Mouse (Mus musculus): Measurements from ENCODE around the gene Sema3c. TPM values are rescaled to one million over a fixed set of nuclear protein-coding genes. Genes with fewer than 3 reads are reported as not detected.

The Sema3c gene
- polyA plus RNA-seq, 1 experiment from 2014 or later = 72.0 TPM

GRCm38 (mm10) chr5:17770328-17770727, 196.2 kb downstream of the Sema3c start:
- Histone ChIP-seq H3K4me2 (replicated peaks; ENCODE audit: low read depth, low read length) (no peak overlapping the region), H3K9ac (replicated peaks; ENCODE audit: low read depth, low read length) (no peak overlapping the region), H3K4me1 (ENCODE audit: control insufficient read depth, insufficient read depth, low read length) (no peaks in the 10 kb centered on the region), H3K27ac (ENCODE audit: low read length) (no peak overlapping the region), H3K36me3 (ENCODE audit: control insufficient read depth, insufficient read depth, low read length) (no peaks in the 10 kb centered on the region), H3K27me3 (ENCODE audit: control insufficient read depth, insufficient read depth, low read length) (no peaks in the 10 kb centered on the region), H3K9me3 (ENCODE audit: control insufficient read depth, low read depth, low read length) (no peaks in the 10 kb centered on the region), H3K4me3 (ENCODE audit: low read depth, low read length) (no peak overlapping the region)
- 87% methylated on average over 2 of the region's 2 CpGs for WGBS
- ATAC-seq (ENCODE audit: insufficient number of reproducible peaks, insufficient read depth, low FRiP score, low read depth) = no peak

DNA sequence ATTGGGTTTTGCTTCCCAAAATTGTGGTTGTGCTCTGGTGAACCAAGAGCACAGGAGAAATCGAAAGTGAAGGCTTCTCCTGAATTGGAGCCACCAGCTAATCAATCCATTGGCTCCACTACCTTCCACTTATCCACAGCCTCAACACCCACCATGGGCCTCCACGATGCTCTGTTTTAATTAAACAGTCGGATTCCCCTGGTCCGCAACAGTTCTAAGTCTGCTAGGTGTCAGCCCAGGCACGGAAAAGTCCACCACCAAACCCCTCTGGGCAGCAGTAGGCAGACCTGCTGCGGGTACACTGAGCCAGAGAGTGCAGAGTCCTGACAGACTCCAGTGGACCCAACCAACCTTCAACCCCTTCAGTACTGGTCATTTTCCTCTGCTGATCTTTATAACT, 202.5 kb downstream of the Sema3c start:
- WGBS = 96% methylated on average over 6 of the region's 6 CpGs
- H3K4me2 ChIP-seq (replicated peaks; ENCODE audit: low read depth, low read length) = no peak overlapping the region
- H3K9ac ChIP-seq (replicated peaks; ENCODE audit: low read depth, low read length) = no peak overlapping the region
- no peaks in the 10 kb centered on the region for H3K4me1 ChIP-seq (ENCODE audit: control insufficient read depth, insufficient read depth, low read length)
- H3K27me3 ChIP-seq (ENCODE audit: control insufficient read depth, insufficient read depth, low read length) = no peaks in the 10 kb centered on the region
- no peak overlapping the region for H3K27ac ChIP-seq (ENCODE audit: low read length)
- ATAC-seq (ENCODE audit: insufficient number of reproducible peaks, insufficient read depth, low FRiP score, low read depth) = no peak
- no peaks in the 10 kb centered on the region for H3K9me3 ChIP-seq (ENCODE audit: control insufficient read depth, low read depth, low read length)
- no peak overlapping the region for H3K4me3 ChIP-seq (ENCODE audit: low read depth, low read length)
- no peaks in the 10 kb centered on the region for H3K36me3 ChIP-seq (ENCODE audit: control insufficient read depth, insufficient read depth, low read length)

Other genes with a start within 250 kb of the Sema3c start
- not detected in 2 replicates for gene Speer4f2, start 201.1 kb upstream of the Sema3c start, polyA plus RNA-seq (2014; fragmentation: Nextera tagmentation; extraction: Ambion mirVana)
- gene Speer4f1, start 98.2 kb upstream of the Sema3c start, polyA plus RNA-seq (2014; fragmentation: Nextera tagmentation; extraction: Ambion mirVana) = not detected in 2 replicates